Mouse (Mus musculus) brain, embryonic 14.5 days (tissue): ENCODE results near the gene Cant1.

Source experiments
- CTCF ChIP-seq: fragments of 200-500 bp; IDR thresholded peaks from 2 replicates; pipeline ENCODE4 v1.5.1; 2012; ENCODE audit warnings: inconsistent platforms, mild to moderate bottlenecking, moderate library complexity, borderline replicate concordance; ENCODE audit not compliant: insufficient read depth, insufficient read length; ENCODE audit errors: extremely low read depth
- POLR2A ChIP-seq: fragments of 200-500 bp; IDR thresholded peaks from 2 replicates; pipeline ENCODE4 v1.6.1; 2012; ENCODE audit warnings: mild to moderate bottlenecking, inconsistent platforms, borderline replicate concordance; ENCODE audit not compliant: poor library complexity, insufficient read depth, insufficient read length, severe bottlenecking; ENCODE audit errors: extremely low read depth

- TF ChIP-seq POLR2A = no peak
- no peak for TF ChIP-seq CTCF
Observed at GRCm38 (mm10) chr11:118415630-118416029, 3.3 kb downstream of the Cant1 start.
